Mouse (Mus musculus) heart, embryonic 14.5 days (tissue): ENCODE results near the gene Slc9a9. TPM values are rescaled to one million over a fixed set of nuclear protein-coding genes. Genes with fewer than 3 reads are reported as not detected.

Experiments
- ATAC-seq: fragments of 200-750 bp; cut with Nextera tagmentation; 2 replicates; pipeline ENCODE4 v1.8.0; 2017; ENCODE audit warnings: low read depth, moderate TSS enrichment; ENCODE audit not compliant: insufficient number of reproducible peaks, insufficient read depth, low FRiP score
- H3K27ac ChIP-seq, 2 experiments: fragments of 200-500 bp in 1 of 2; fragments of 300-500 bp in 1 of 2; sonication (generic) in 1 of 2; replicated peaks in 1 of 2; 2 replicates each; pipeline ENCODE4 v1.5.1; 2012 to 2014; ENCODE audit warnings: low read depth in 2 of 2, low read length in 2 of 2, control low read depth in 1 of 2, mild to moderate bottlenecking in 1 of 2, mixed read lengths in 1 of 2; ENCODE audit not compliant: control insufficient read depth in 1 of 2, insufficient read depth in 1 of 2
- H3K27me3 ChIP-seq: fragments of 300-500 bp; sonication (generic); 2 replicates; pipeline ENCODE4 v1.6.1; 2014; ENCODE audit warnings: mild to moderate bottlenecking, low read length, control low read depth; ENCODE audit not compliant: control insufficient read depth, insufficient read depth
- H3K36me3 ChIP-seq: fragments of 300-500 bp; sonication (generic); 2 replicates; pipeline ENCODE4 v1.6.1; 2014; ENCODE audit warnings: mild to moderate bottlenecking, control low read depth, low read length, mixed read lengths; ENCODE audit not compliant: control insufficient read depth, insufficient read depth
- H3K4me1 ChIP-seq, 2 experiments: fragments of 200-500 bp in 1 of 2; fragments of 300-500 bp in 1 of 2; sonication (generic) in 1 of 2; 2 replicates each; pipeline ENCODE4 v1.6.1; 2012 to 2014; ENCODE audit warnings: low read length in 2 of 2, control low read depth in 1 of 2, mixed read lengths in 1 of 2; ENCODE audit not compliant: control insufficient read depth in 2 of 2, insufficient read depth in 2 of 2
- H3K4me2 ChIP-seq: fragments of 300-500 bp; sonication (generic); 2 replicates; pipeline ENCODE4 v1.6.1; 2014; ENCODE audit warnings: mild to moderate bottlenecking, low read length
- H3K4me3 ChIP-seq, 2 experiments: fragments of 200-500 bp in 1 of 2; fragments of 300-500 bp in 1 of 2; sonication (generic) in 1 of 2; 2 replicates each; pipeline ENCODE4 v1.5.1; 2012 to 2014; ENCODE audit warnings: low read length in 2 of 2, mild to moderate bottlenecking in 2 of 2, control low read depth in 1 of 2, low read depth in 1 of 2, moderate library complexity in 1 of 2; ENCODE audit not compliant: control insufficient read depth in 1 of 2, insufficient read depth in 1 of 2
- H3K9ac ChIP-seq: fragments of 300-500 bp; sonication (generic); 2 replicates; pipeline ENCODE4 v1.6.1; 2014; ENCODE audit warnings: mild to moderate bottlenecking, low read length
- H3K9me3 ChIP-seq: fragments of 300-500 bp; sonication (generic); 2 replicates; pipeline ENCODE4 v1.6.1; 2016; ENCODE audit warnings: low read length, control low read depth; ENCODE audit not compliant: control insufficient read depth
- WGBS: fragments of 180-500 bp; shearing (Covaris S2); extraction: QIAGEN DNeasy Blood & Tissue Kit; methylation state at CpG from one replicate; pipeline ENCODE4 v1.1.7; 2014; 5-methylcytosine and 5-hydroxymethylcytosine counted together
- polyA plus RNA-seq: library from polyadenylated mRNA; unstranded; fragments of >200 nt; fragmentation: Nextera tagmentation; extraction: Ambion mirVana; gene quantifications from 2 replicates; pipeline ENCODE4 v1.2.1, GENCODE M21; 2014

Gene Slc9a9
- polyA plus RNA-seq, 1 experiment from 2014 or later, result 4.7 TPM

- peak; percentile 86 for ATAC-seq
- H3K27ac ChIP-seq, result peak overlapping the region; percentile 83 to 90
Measured at GRCm38 (mm10) chr9:95256680-95257316, 587.1 kb downstream of the Slc9a9 start.

DNA sequence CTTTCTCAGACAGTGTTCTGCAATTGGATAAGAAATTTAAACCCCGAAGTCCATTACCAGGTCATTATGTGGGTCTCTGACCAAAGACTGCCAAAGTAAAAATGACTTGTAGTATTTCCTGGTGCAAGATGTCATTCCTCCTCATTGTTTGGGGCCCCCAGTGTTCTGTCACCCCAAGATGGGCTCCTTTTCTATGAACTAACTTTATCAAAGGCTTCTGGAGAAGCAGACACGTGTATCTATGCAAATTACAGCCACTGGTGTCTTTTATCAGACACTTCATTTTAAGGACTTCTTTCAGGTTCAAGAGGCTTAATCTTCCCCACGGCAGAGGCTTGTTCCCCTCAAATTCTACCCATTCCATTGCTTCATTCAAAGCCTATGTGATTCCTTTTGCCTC, 593.1 kb downstream of the Slc9a9 start:
- ATAC-seq, result no peak
- WGBS, result 36% methylated on average over 3 of the region's 3 CpGs
- Histone ChIP-seq H3K36me3 (no peaks in the 10 kb centered on the region), H3K4me3 (no peak overlapping the region), H3K9ac (no peak overlapping the region), H3K27me3 (no peaks in the 10 kb centered on the region), H3K4me1 (no peaks in the 10 kb centered on the region), H3K27ac (no peak overlapping the region), H3K4me2 (no peak overlapping the region), H3K9me3 (no peaks in the 10 kb centered on the region)

More at GRCm38 (mm10) chr9:95256680-95257316, 587.1 kb downstream of the Slc9a9 start:
- no peaks in the 10 kb centered on the region for H3K9me3 ChIP-seq
- WGBS, result 26% methylated on average over 21 of the region's 21 CpGs
- peak overlapping the region; percentile 38; the same call in 1 of the 2 replicates for H3K9ac ChIP-seq
- peak overlapping the region; percentile 63 for H3K4me2 ChIP-seq
- peaks cover 10 to 11% of the 10 kb centered on the region in 2 experiments for H3K4me1 ChIP-seq
- peak overlapping the region; percentile 31 to 35 for H3K4me3 ChIP-seq
- H3K27me3 ChIP-seq, result no peaks in the 10 kb centered on the region
- no peaks in the 10 kb centered on the region for H3K36me3 ChIP-seq

DNA sequence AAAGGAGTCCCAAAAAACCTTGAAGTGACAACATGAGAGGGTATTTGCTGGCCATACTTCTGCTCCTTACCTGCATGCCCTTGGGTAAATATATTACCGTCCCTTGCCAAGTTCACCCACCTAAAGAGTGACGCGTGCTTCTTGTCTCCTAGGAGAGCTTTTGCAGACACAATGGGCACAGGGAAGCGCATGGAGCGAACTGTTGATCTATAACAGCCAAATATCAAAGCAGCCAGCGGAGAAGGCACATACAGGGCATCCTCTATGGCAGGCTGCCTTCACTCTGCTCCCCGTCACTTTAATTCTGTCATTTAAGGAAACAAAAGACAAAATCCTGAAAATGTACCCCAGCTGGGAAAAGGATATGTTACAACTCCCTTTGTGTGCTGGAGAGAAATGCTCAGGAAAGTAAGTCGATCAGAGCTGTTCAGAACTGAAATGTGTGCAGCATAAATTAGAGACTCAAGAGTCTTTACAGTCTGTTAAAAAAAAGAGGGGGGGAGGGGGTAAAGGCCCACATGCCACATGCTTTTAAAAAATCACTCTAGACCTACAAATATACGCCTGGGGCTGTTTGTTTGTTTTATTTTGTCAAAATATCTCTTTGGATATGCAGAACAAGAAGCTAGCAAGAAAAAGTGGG, 594.3 kb downstream of the Slc9a9 start:
- Histone ChIP-seq H3K4me3 (no peak overlapping the region), H3K27ac (no peak overlapping the region), H3K36me3 (no peaks in the 10 kb centered on the region), H3K27me3 (no peaks in the 10 kb centered on the region), H3K9me3 (no peaks in the 10 kb centered on the region), H3K4me1 (no peaks in the 10 kb centered on the region), H3K4me2 (no peak overlapping the region), H3K9ac (no peak overlapping the region)
- 85% methylated on average over 9 of the region's 9 CpGs for WGBS
- no peak for ATAC-seq

DNA sequence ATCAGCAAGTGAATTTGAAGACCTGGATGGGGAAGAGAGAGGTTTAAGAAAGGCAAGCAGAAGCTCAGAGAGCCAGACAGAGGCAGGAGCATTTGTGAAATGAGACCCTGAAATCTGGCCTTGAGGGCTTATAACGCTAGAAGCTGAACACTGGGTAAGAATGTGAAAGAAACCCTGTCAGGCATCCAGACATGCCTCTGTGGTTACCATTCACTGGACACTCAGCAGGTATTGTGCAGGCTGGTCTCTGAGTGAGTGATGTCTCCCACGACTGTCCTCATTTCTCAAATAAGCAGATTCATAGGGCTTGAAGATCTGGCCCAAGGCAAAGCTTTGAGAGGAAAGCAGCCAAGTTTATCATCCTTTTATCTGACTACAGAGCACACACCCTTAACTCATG, 596.5 kb downstream of the Slc9a9 start:
- Histone ChIP-seq H3K27ac (no peak overlapping the region), H3K36me3 (no peaks in the 10 kb centered on the region), H3K4me3 (no peak overlapping the region), H3K27me3 (no peaks in the 10 kb centered on the region), H3K9me3 (no peaks in the 10 kb centered on the region), H3K4me1 (no peaks in the 10 kb centered on the region), H3K9ac (no peak overlapping the region), H3K4me2 (no peak overlapping the region)
- WGBS, result 63% methylated on average over 2 of the region's 2 CpGs
- ATAC-seq, result no peak

DNA sequence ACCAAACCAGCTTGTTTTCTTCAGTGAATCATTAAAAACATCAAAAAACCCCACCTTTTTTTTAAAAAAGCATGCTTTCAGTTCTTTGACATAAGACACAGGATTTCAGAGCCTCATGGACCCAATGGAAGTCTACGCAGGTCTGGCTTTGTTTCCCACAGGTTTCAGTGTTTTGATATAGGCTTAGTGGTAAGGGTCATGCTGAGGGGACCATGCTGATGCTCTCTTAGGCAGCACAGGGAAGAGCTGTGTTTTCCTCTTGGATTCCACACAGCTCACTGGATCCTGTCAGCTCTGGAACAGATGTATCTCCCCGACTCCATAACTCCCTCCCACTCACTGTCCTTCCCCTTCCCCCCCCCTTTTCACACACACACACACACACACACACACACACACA, 597.2 kb downstream of the Slc9a9 start:
- 47% methylated on average over 2 of the region's 2 CpGs for WGBS
- Histone ChIP-seq H3K27me3 (no peaks in the 10 kb centered on the region), H3K9ac (no peak overlapping the region), H3K4me2 (no peak overlapping the region), H3K9me3 (no peaks in the 10 kb centered on the region), H3K36me3 (no peaks in the 10 kb centered on the region), H3K4me3 (no peak overlapping the region), H3K4me1 (no peaks in the 10 kb centered on the region), H3K27ac (no peak overlapping the region)
- no peak for ATAC-seq

GRCm38 (mm10) chr9:95279590-95280344, 610.1 kb downstream of the Slc9a9 start:
- peak; percentile 47; the same call in 1 of the 2 replicates for ATAC-seq
- Histone ChIP-seq H3K4me3 (no peak overlapping the region), H3K27me3 (no peaks in the 10 kb centered on the region), H3K36me3 (no peaks in the 10 kb centered on the region), H3K4me2 (no peak overlapping the region), H3K9me3 (no peaks in the 10 kb centered on the region), H3K4me1 (peaks cover 0 to 4% of the 10 kb centered on the region in 2 experiments; a peak in 2 of 4 replicates), H3K27ac (no peak overlapping the region), H3K9ac (no peak overlapping the region)
- 52% methylated on average over 10 of the region's 10 CpGs for WGBS
